Mouse (Mus musculus): ENCODE measurements around the gene Pex6. TPM values are rescaled to one million over a fixed set of nuclear protein-coding genes. Genes with fewer than 3 reads are reported as not detected.
A peak's percentile ranks its signal among the peaks of the same experiment; 100 is the strongest.

Gene Pex6
- polyA plus RNA-seq, 1 experiment from 2014 or later, result 18.1 TPM

GRCm38 (mm10) chr17:46734055-46734454 is 22.8 kb downstream of the Pex6 start:
- Histone ChIP-seq H3K36me3 (ENCODE audit: control insufficient read depth, insufficient read depth, low read length) (no peaks in the 10 kb centered on the region), H3K27me3 (ENCODE audit: control insufficient read depth, insufficient read depth, low read length) (peaks cover 5% of the 10 kb centered on the region), H3K4me2 (ENCODE audit: low read depth, severe bottlenecking) (no peak overlapping the region), H3K9me3 (ENCODE audit: control insufficient read depth, low read length) (no peaks in the 10 kb centered on the region), H3K27ac (replicated peaks; ENCODE audit: low read depth, low read length) (no peak overlapping the region), H3K4me1 (ENCODE audit: control insufficient read depth, insufficient read depth, low read length) (no peaks in the 10 kb centered on the region), H3K4me3 (ENCODE audit: low read depth, low read length) (no peak overlapping the region), H3K9ac (ENCODE audit: low read length) (no peak overlapping the region)
- DNase-seq (ENCODE audit: low spot score) (no peak), ATAC-seq (ENCODE audit: insufficient number of reproducible peaks, low FRiP score, low TSS enrichment, low read depth) (no peak)
- WGBS, result 87% methylated on average over 3 of the region's 3 CpGs

GRCm38 (mm10) chr17:46735287-46735686 is 24.0 kb downstream of the Pex6 start:
- no peak for DNase-seq (ENCODE audit: low spot score)
- no peaks in the 10 kb centered on the region for H3K4me1 ChIP-seq (ENCODE audit: control insufficient read depth, insufficient read depth, low read length)
- no peak overlapping the region for H3K4me2 ChIP-seq (ENCODE audit: low read depth, severe bottlenecking)
- H3K27ac ChIP-seq (replicated peaks; ENCODE audit: low read depth, low read length), result no peak overlapping the region
- H3K27me3 ChIP-seq (ENCODE audit: control insufficient read depth, insufficient read depth, low read length), result no peaks in the 10 kb centered on the region
- H3K4me3 ChIP-seq (ENCODE audit: low read depth, low read length), result no peak overlapping the region
- H3K9ac ChIP-seq (ENCODE audit: low read length), result no peak overlapping the region
- WGBS, result 93% methylated on average over 7 of the region's 7 CpGs
- no peaks in the 10 kb centered on the region for H3K9me3 ChIP-seq (ENCODE audit: control insufficient read depth, low read length)
- ATAC-seq (ENCODE audit: insufficient number of reproducible peaks, low FRiP score, low TSS enrichment, low read depth), result no peak
- H3K36me3 ChIP-seq (ENCODE audit: control insufficient read depth, insufficient read depth, low read length), result no peaks in the 10 kb centered on the region

GRCm38 (mm10) chr17:46736160-46736559 is 24.9 kb downstream of the Pex6 start:
- Histone ChIP-seq H3K27ac (replicated peaks; ENCODE audit: low read depth, low read length) (no peak overlapping the region), H3K9ac (ENCODE audit: low read length) (no peak overlapping the region), H3K4me3 (ENCODE audit: low read depth, low read length) (no peak overlapping the region), H3K4me1 (ENCODE audit: control insufficient read depth, insufficient read depth, low read length) (no peaks in the 10 kb centered on the region), H3K9me3 (ENCODE audit: control insufficient read depth, low read length) (no peaks in the 10 kb centered on the region), H3K27me3 (ENCODE audit: control insufficient read depth, insufficient read depth, low read length) (no peaks in the 10 kb centered on the region), H3K36me3 (ENCODE audit: control insufficient read depth, insufficient read depth, low read length) (no peaks in the 10 kb centered on the region), H3K4me2 (ENCODE audit: low read depth, severe bottlenecking) (no peak overlapping the region)
- ATAC-seq (ENCODE audit: insufficient number of reproducible peaks, low FRiP score, low TSS enrichment, low read depth), result no peak
- WGBS, result 54% methylated on average over 9 of the region's 10 CpGs
- peak; percentile 40 for DNase-seq (ENCODE audit: low spot score)

GRCm38 (mm10) chr17:46741305-46741704 is 30.0 kb downstream of the Pex6 start:
- H3K27me3 ChIP-seq (ENCODE audit: control insufficient read depth, insufficient read depth, low read length), result no peaks in the 10 kb centered on the region
- ATAC-seq (ENCODE audit: insufficient number of reproducible peaks, low FRiP score, low TSS enrichment, low read depth) (no peak), DNase-seq (ENCODE audit: low spot score) (no peak)
- H3K36me3 ChIP-seq (ENCODE audit: control insufficient read depth, insufficient read depth, low read length), result peaks cover 2% of the 10 kb centered on the region; the same call in 1 of the 2 replicates
- no peak overlapping the region for H3K27ac ChIP-seq (replicated peaks; ENCODE audit: low read depth, low read length)
- no peak overlapping the region for H3K4me2 ChIP-seq (ENCODE audit: low read depth, severe bottlenecking)
- no peak overlapping the region for H3K4me3 ChIP-seq (ENCODE audit: low read depth, low read length)
- no peaks in the 10 kb centered on the region for H3K9me3 ChIP-seq (ENCODE audit: control insufficient read depth, low read length)
- WGBS, result 93% methylated on average over 6 of the region's 6 CpGs
- H3K9ac ChIP-seq (ENCODE audit: low read length), result no peak overlapping the region
- no peaks in the 10 kb centered on the region for H3K4me1 ChIP-seq (ENCODE audit: control insufficient read depth, insufficient read depth, low read length)

DNA sequence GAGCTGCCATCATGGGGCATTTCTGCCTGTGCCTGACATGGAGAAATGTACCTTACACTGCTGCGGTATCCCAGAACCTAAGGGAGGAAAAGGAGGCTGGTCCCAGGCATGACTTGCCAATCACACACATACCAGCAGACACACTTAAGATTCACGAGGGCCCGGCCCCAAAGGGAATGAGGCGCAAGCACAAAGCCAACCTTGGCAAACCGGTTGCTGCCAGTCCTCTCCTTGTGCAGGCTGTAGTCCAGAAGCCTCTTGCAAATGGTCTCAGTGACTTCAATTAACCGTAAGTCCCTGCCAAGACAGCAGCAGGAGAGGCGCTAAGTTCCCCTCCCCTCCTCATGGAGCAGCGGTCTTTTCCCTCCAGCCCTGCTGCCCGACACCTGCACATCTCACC is 31.7 kb downstream of the Pex6 start:
- no peaks in the 10 kb centered on the region for H3K27me3 ChIP-seq (ENCODE audit: control insufficient read depth, insufficient read depth, low read length)
- no peak overlapping the region for H3K9ac ChIP-seq (ENCODE audit: low read length)
- no peak overlapping the region for H3K27ac ChIP-seq (replicated peaks; ENCODE audit: low read depth, low read length)
- DNase-seq (ENCODE audit: low spot score) (no peak), ATAC-seq (ENCODE audit: insufficient number of reproducible peaks, low FRiP score, low TSS enrichment, low read depth) (no peak)
- no peak overlapping the region for H3K4me2 ChIP-seq (ENCODE audit: low read depth, severe bottlenecking)
- no peaks in the 10 kb centered on the region for H3K4me1 ChIP-seq (ENCODE audit: control insufficient read depth, insufficient read depth, low read length)
- WGBS, result 88% methylated on average over 9 of the region's 9 CpGs
- peaks cover 2% of the 10 kb centered on the region; the same call in 1 of the 2 replicates for H3K36me3 ChIP-seq (ENCODE audit: control insufficient read depth, insufficient read depth, low read length)
- no peaks in the 10 kb centered on the region for H3K9me3 ChIP-seq (ENCODE audit: control insufficient read depth, low read length)
- H3K4me3 ChIP-seq (ENCODE audit: low read depth, low read length), result no peak overlapping the region

GRCm38 (mm10) chr17:46745506-46745905 is 34.2 kb downstream of the Pex6 start:
- H3K4me3 ChIP-seq (ENCODE audit: low read depth, low read length), result no peak overlapping the region
- WGBS, result 75% methylated on average over 2 of the region's 2 CpGs
- no peaks in the 10 kb centered on the region; the same call in 1 of the 2 replicates for H3K9me3 ChIP-seq (ENCODE audit: control insufficient read depth, low read length)
- ATAC-seq (ENCODE audit: insufficient number of reproducible peaks, low FRiP score, low TSS enrichment, low read depth) (no peak), DNase-seq (ENCODE audit: low spot score) (no peak)
- H3K4me2 ChIP-seq (ENCODE audit: low read depth, severe bottlenecking), result no peak overlapping the region
- no peak overlapping the region for H3K9ac ChIP-seq (ENCODE audit: low read length)
- peaks cover 2% of the 10 kb centered on the region; the same call in 1 of the 2 replicates for H3K36me3 ChIP-seq (ENCODE audit: control insufficient read depth, insufficient read depth, low read length)
- H3K4me1 ChIP-seq (ENCODE audit: control insufficient read depth, insufficient read depth, low read length), result no peaks in the 10 kb centered on the region
- H3K27me3 ChIP-seq (ENCODE audit: control insufficient read depth, insufficient read depth, low read length), result no peaks in the 10 kb centered on the region
- no peak overlapping the region for H3K27ac ChIP-seq (replicated peaks; ENCODE audit: low read depth, low read length)

GRCm38 (mm10) chr17:46747234-46747633 is 36.0 kb downstream of the Pex6 start:
- Histone ChIP-seq H3K4me3 (ENCODE audit: low read depth, low read length) (no peak overlapping the region), H3K4me2 (ENCODE audit: low read depth, severe bottlenecking) (no peak overlapping the region), H3K4me1 (ENCODE audit: control insufficient read depth, insufficient read depth, low read length) (peaks cover 4% of the 10 kb centered on the region), H3K27ac (replicated peaks; ENCODE audit: low read depth, low read length) (no peak overlapping the region), H3K36me3 (ENCODE audit: control insufficient read depth, insufficient read depth, low read length) (peaks cover 2% of the 10 kb centered on the region; the same call in 1 of the 2 replicates), H3K27me3 (ENCODE audit: control insufficient read depth, insufficient read depth, low read length) (no peaks in the 10 kb centered on the region), H3K9me3 (ENCODE audit: control insufficient read depth, low read length) (no peaks in the 10 kb centered on the region; the same call in 1 of the 2 replicates), H3K9ac (ENCODE audit: low read length) (no peak overlapping the region)
- no peak for ATAC-seq (ENCODE audit: insufficient number of reproducible peaks, low FRiP score, low TSS enrichment, low read depth)
- WGBS, result 85% methylated on average over 8 of the region's 8 CpGs
- DNase-seq (ENCODE audit: low spot score), result no peak

- no peaks in the 10 kb centered on the region; the same call in 1 of the 2 replicates for H3K9me3 ChIP-seq (ENCODE audit: control insufficient read depth, low read length)
- DNase-seq (ENCODE audit: low spot score), result no peak
- ATAC-seq (ENCODE audit: insufficient number of reproducible peaks, low FRiP score, low TSS enrichment, low read depth), result no peak
- no peak overlapping the region for H3K9ac ChIP-seq (ENCODE audit: low read length)
- 93% methylated on average over 2 of the region's 2 CpGs for WGBS
- H3K4me1 ChIP-seq (ENCODE audit: control insufficient read depth, insufficient read depth, low read length), result peaks cover 4% of the 10 kb centered on the region
- peaks cover 2% of the 10 kb centered on the region; the same call in 1 of the 2 replicates for H3K36me3 ChIP-seq (ENCODE audit: control insufficient read depth, insufficient read depth, low read length)
- H3K27me3 ChIP-seq (ENCODE audit: control insufficient read depth, insufficient read depth, low read length), result no peaks in the 10 kb centered on the region
- H3K27ac ChIP-seq (replicated peaks; ENCODE audit: low read depth, low read length), result no peak overlapping the region
- H3K4me2 ChIP-seq (ENCODE audit: low read depth, severe bottlenecking), result no peak overlapping the region
- H3K4me3 ChIP-seq (ENCODE audit: low read depth, low read length), result no peak overlapping the region
Observed at GRCm38 (mm10) chr17:46747806-46748205, 36.5 kb downstream of the Pex6 start.

DNA sequence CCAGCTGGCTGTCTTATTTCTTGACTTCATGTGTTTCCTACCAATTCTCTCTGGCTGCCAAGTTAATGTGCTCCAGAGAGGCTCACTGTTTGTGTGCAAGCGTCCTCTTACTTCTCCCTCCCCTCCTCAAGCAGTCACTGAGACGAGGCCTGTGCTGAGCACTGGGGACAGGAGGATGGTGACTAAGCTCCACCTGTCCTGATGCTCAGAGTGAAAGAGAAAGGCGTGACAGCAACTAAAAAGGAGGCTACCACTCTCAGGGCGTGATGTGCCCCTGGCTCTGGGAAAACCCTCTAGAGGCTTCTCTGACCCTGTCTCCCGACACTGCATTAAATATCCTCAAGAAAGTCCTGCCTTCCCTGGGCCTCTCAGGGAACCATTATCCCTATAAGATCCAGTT is 38.0 kb downstream of the Pex6 start:
- Histone ChIP-seq H3K27ac (replicated peaks; ENCODE audit: low read depth, low read length) (no peak overlapping the region), H3K9me3 (ENCODE audit: control insufficient read depth, low read length) (no peaks in the 10 kb centered on the region; the same call in 1 of the 2 replicates), H3K4me1 (ENCODE audit: control insufficient read depth, insufficient read depth, low read length) (peaks cover 4% of the 10 kb centered on the region), H3K4me3 (ENCODE audit: low read depth, low read length) (no peak overlapping the region), H3K27me3 (ENCODE audit: control insufficient read depth, insufficient read depth, low read length) (no peaks in the 10 kb centered on the region), H3K36me3 (ENCODE audit: control insufficient read depth, insufficient read depth, low read length) (peaks cover 2% of the 10 kb centered on the region; the same call in 1 of the 2 replicates), H3K4me2 (ENCODE audit: low read depth, severe bottlenecking) (no peak overlapping the region), H3K9ac (ENCODE audit: low read length) (no peak overlapping the region)
- ATAC-seq (ENCODE audit: insufficient number of reproducible peaks, low FRiP score, low TSS enrichment, low read depth) (no peak), DNase-seq (ENCODE audit: low spot score) (no peak)
- 91% methylated on average over 5 of the region's 5 CpGs for WGBS
